Mouse (Mus musculus): Measurements from ENCODE around the gene Ift22.

DNA sequence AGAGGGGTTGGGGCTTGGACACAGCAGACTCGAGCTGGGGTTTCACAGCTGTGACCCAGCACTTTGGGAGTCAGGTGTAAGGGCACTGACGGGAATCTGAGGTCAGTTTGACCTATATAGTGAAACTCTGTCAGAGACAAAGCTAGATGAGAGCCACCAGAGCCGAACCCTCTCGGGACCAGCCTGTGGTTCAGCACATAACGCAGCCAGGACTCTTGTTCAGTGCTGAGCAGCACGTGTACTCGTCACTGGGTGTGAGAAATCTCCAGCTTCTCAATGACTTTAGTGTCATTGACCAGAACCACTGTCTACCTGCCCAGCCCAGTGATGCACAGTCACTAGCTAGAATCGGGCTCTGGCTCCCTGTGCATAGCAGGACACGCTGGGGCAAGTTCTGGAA lies 14.9 kb downstream of the Ift22 start:
- TF ChIP-seq CTCF (IDR thresholded peaks at IDR 0.05; ENCODE audit: borderline replicate concordance, insufficient read depth, low read depth, low read length) (no peak), POLR2A (IDR thresholded peaks at IDR 0.05; ENCODE audit: borderline replicate concordance, insufficient read depth, low read length) (no peak)
